Mouse (Mus musculus) NIH3T3 (cell line): ENCODE measurements around the gene Gnat1.

Source experiments
- DNase-seq: peaks from one replicate; pipeline ENCODE4 v3.0.0-alpha.2; 2012; ENCODE audit warnings: low read depth

The Gnat1 gene

GRCm38 (mm10) chr9:107700114-107700571, 20.6 kb upstream of the Gnat1 start:
- DNase-seq = peak; percentile 81

GRCm38 (mm10) chr9:107699376-107699980, 20.0 kb upstream of the Gnat1 start:
- DNase-seq = no peak

- DNase-seq = no peak
Observed at GRCm38 (mm10) chr9:107698611-107699190, 19.2 kb upstream of the Gnat1 start.

GRCm38 (mm10) chr9:107697811-107698521, 18.5 kb upstream of the Gnat1 start:
- DNase-seq = no peak

- DNase-seq = no peak
Observed at GRCm38 (mm10) chr9:107696845-107697610, 17.5 kb upstream of the Gnat1 start.

GRCm38 (mm10) chr9:107696106-107696479, 16.6 kb upstream of the Gnat1 start:
- no peak for DNase-seq

GRCm38 (mm10) chr9:107695441-107696105, 16.1 kb upstream of the Gnat1 start:
- no peak for DNase-seq

- DNase-seq = no peak
Observed at GRCm38 (mm10) chr9:107694627-107695026, 15.1 kb upstream of the Gnat1 start.

- no peak for DNase-seq
Observed at GRCm38 (mm10) chr9:107693433-107693987, 14.0 kb upstream of the Gnat1 start.

- DNase-seq = no peak
Observed at GRCm38 (mm10) chr9:107692785-107693184, 13.3 kb upstream of the Gnat1 start.

GRCm38 (mm10) chr9:107690391-107690790, 10.9 kb upstream of the Gnat1 start:
- no peak for DNase-seq

- no peak for DNase-seq
Observed at GRCm38 (mm10) chr9:107688939-107689338, 9.4 kb upstream of the Gnat1 start.

GRCm38 (mm10) chr9:107688415-107688814, 8.9 kb upstream of the Gnat1 start:
- DNase-seq = no peak

GRCm38 (mm10) chr9:107685231-107685981, 5.9 kb upstream of the Gnat1 start:
- peak; percentile 62 for DNase-seq

GRCm38 (mm10) chr9:107682405-107682804, 2.9 kb upstream of the Gnat1 start:
- no peak for DNase-seq

- DNase-seq = no peak
Observed at GRCm38 (mm10) chr9:107678861-107679260, 651 bp downstream of the Gnat1 start.

GRCm38 (mm10) chr9:107677819-107678526, 1.5 kb downstream of the Gnat1 start:
- peak; percentile 86 for DNase-seq

- peak; percentile 37 for DNase-seq
Observed at GRCm38 (mm10) chr9:107677091-107677784, 2.3 kb downstream of the Gnat1 start.

GRCm38 (mm10) chr9:107676302-107676701, 3.2 kb downstream of the Gnat1 start:
- no peak for DNase-seq
